Mouse (Mus musculus): ENCODE results near the gene Nudt6.

The Nudt6 gene

DNA sequence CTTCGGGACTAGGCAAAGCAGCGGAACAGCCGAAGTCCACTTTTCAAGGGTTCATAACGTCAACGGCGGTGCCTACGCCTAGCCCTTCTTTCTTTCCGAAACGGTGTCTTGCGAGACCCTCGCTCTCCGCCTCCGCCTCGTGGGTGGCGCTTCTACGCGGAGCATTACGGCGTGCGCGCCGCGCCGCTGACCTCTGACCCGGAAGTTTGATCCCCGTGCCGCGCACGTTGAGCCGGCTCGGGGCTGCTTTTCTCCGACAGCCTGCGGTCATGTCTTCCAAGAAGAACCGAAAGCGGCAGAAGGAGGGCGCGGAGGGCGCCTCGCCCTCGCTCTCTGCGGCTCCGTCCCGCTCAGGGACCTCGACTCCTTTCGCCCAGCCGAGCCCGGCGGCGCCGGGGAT lies at the start of gene Nudt6:
TSS of gene Nudt6 (minus strand) at position 140 of the 400 bp plus-strand sequence.
- DNase-seq (ENCODE audit: low spot score) = peak; percentile 94

- no peak for DNase-seq (ENCODE audit: low spot score)
Measured at GRCm38 (mm10) chr3:37469353-37469752, 49.3 kb upstream of the Nudt6 start.

GRCm38 (mm10) chr3:37468170-37468569 lies 48.2 kb upstream of the Nudt6 start:
- DNase-seq (ENCODE audit: low spot score) = peak; percentile 34

DNA sequence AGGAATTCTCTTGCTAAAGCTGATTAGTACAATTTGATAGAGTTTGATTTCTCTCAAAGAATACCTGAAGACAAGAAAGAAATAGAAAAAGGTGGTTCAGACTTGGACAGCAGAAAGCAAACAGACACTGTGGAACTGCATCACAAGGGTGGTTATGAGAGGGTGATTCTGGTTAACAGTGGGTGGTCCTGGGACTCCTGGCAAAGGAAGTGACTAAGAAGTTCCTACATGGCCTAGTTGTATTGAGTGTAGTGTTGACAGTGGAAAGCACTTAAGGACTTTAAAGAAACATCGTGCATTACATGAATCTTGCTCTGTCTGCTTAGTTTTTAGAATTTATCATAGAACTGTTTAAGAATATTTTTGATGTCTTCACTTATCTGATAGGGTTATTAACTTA lies 36.0 kb upstream of the Nudt6 start:
- no peak for DNase-seq (ENCODE audit: low spot score)

GRCm38 (mm10) chr3:37443409-37443808 lies 23.4 kb upstream of the Nudt6 start:
- DNase-seq (ENCODE audit: low spot score) = no peak

DNA sequence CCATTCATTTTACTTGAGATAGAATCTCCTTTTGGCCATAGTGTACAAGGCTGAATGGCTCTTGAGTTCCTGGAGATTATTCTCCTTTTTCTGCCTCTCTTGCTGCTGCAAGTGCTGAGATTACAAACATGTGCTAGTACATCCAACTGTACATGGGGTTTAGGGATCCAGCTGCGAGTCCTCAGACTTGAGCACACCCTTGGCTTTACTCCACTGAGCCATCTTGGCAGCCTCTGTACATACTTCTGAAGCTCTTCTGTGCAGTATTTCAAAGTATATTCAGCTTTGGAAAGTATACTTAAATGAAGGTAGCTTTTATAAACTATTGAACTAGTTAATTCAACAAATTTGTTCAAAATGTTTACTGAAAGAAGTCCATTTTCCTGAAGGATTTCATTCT lies 19.8 kb upstream of the Nudt6 start:
- DNase-seq (ENCODE audit: low spot score) = no peak

GRCm38 (mm10) chr3:37430359-37430758 lies 10.3 kb upstream of the Nudt6 start:
- DNase-seq (ENCODE audit: low spot score) = no peak

- DNase-seq (ENCODE audit: low spot score) = no peak
Measured at GRCm38 (mm10) chr3:37426069-37426468, 6.1 kb upstream of the Nudt6 start.

DNA sequence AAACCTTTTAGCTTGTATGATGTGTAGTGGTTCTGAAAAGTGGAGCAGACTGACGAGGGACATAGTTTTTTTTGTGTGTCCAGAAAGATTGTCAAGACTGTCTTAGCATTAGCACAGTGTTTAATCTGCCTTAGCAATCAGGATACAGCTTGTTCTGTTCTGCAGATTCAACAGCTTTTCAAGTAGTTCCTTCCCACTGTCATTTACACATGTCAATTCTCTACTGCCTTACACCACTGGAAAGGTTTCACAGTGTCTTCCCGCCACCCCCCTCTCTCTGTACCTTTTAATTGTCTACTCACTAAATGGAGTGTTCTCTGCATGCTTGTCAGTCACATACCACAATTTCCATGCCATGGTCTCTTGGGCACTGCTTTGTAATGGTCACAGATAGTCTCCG lies 1.2 kb upstream of the Nudt6 start:
- DNase-seq (ENCODE audit: low spot score) = peak; percentile 11

- DNase-seq (ENCODE audit: low spot score) = peak; percentile 53
Measured at GRCm38 (mm10) chr3:37420641-37421040, 630 bp upstream of the Nudt6 start.

DNA sequence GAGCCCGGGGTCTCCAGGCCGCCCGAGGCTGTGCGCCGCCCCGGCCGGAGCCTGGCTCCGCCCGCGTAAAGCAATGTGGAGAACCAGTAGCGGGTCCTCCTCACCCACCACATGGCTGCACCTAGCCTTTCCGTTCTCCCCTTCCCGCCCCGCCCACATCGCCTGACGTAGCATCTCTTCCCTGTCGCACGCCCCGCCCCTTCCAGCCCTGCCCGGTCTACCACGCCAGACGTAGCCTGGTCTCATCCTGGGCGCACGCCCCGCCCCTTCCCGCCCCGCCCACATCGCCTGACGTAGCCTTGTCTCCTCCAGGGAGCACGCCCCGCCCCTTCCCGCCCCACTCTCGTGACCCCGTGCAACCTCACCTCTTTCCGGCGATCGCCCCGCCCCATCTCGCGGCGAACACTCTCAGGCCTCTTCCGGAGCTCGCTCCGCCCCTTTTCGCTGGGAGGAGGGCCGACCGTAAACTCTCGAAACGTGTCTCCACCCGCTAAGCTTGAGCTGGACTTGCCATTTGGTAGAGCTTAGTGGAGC lies 486 bp downstream of the Nudt6 start, which contains the start of gene Spata5:
TSS of gene Spata5 (plus strand) at position 439 of the 534 bp plus-strand sequence.
- peak; percentile 100 for DNase-seq (ENCODE audit: low spot score)

GRCm38 (mm10) chr3:37418961-37419457 lies 1.0 kb downstream of the Nudt6 start:
- no peak for DNase-seq (ENCODE audit: low spot score)

GRCm38 (mm10) chr3:37418341-37418740 lies 1.7 kb downstream of the Nudt6 start:
- DNase-seq (ENCODE audit: low spot score) = no peak

DNA sequence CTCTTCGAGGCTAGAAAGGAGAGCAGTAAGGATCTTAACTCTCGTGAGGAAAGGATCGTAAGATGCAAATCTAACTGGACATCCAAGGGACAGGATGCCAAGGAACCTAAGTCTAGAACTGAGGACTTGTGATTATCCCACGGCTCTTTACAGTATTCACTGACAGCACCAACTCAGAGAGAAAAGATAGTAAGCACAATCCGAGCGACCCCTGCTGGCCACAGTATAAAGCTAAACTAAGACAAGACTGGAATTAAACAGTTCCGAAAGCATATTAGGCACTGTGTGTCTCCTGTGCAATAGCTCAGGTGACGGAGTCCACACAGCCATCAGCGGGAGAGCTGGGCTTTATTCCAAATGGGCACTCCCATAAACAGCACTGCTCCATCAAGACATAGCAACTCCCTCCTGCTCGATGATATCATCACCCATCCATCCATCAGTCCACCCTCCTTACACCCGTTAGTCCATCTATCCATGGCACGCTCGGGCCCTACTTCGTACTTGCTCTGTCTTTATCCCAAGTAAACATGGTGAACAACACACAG lies 5.5 kb downstream of the Nudt6 start:
- DNase-seq (ENCODE audit: low spot score) = peak; percentile 92

DNA sequence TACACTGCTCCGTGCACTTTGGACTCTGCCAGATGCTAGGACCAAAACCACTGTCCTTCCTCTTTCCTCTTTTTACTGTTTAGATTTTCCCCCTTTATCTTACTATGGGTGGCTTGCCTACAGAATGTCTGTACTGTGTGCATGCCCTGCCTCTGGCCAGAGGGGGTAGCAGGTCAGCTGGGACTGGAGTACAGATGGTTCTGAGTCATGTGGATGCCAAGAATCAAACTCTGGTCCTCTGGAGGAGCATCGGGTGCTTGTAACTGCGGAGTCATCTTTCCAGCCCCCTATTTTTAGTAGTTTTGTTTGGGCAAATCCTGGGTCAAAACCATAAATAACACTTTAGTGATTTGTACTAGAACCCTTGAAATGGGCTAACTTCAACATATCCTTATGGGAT lies 6.6 kb downstream of the Nudt6 start:
- DNase-seq (ENCODE audit: low spot score) = no peak

GRCm38 (mm10) chr3:37407598-37407997 lies 12.4 kb downstream of the Nudt6 start:
- no peak for DNase-seq (ENCODE audit: low spot score)

DNA sequence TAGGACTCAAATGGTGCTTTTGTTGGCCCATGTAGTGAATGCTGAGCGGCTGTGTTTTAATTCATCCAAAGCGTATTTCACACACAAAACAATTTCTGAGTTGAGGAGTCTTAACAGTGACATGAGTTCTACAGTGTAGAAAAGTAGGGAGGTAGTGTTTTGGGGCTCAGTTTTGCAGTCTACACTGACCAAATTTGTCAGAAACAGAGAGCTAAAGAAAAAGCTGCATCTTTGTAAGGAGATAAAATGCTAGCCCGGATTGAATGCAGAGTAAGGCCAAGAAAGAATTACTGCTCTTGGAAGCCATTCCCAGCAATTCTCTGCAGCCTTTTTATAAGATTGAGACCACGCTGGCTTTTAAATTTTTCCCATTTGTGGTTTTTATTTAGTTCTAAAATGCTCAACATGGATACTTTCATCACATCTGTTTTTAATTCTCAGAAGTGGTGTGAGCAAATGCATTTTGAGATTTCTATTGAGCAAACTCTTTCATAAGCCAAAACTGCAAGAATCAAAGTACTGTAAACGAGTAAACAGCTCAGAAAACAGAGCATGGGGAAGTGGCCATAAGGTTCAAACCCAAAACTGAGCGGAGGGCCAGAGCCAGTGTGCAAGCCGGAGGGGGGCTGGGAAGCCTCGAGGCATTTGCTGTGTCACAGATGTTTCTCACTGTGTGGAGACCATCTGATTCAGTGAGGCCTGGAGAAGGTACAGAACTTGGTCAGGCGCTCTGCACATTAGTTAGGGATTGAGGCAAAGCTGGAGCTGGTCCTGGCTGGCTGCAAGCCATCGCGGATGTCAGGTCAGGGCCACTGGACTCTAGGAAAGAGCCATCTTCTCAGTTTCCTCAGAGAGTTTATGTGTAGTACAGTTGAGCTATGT lies 18.0 kb downstream of the Nudt6 start:
- DNase-seq (ENCODE audit: low spot score) = no peak

DNA sequence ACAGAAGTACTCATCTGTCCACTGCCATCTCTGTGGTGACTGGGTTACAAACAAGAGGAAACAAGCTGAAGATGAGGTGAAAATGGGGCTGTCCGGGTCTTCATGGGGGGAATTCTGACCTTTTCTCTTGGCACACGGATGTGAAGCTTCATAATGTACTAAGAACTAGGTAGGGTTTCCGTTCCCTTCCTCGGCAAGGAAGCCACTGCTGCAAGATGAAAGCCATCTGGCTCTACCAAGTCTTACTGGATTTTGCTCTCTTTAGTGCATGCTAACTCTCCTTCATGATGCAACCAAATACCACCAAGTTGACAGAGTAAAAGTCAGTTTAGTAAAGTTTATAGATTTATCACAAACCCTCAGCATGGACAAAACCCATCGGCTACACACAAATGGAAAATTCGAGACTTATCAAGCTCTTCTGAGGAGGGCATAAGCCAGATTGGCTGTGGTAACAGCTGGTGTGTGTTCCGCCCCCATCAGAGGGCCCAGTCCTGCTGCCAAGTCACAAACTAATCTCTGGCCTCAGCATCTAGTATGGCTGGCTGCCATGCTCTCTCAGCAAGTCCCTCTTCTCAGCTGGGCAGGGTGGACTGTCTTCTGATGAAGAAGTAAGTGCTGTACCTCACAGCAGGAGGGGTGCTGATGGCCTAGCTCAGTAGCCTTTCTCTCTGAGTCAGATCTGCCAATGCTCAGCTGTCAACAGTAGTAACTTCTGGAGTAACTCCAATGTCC lies 21.2 kb downstream of the Nudt6 start:
- no peak for DNase-seq (ENCODE audit: low spot score)

DNA sequence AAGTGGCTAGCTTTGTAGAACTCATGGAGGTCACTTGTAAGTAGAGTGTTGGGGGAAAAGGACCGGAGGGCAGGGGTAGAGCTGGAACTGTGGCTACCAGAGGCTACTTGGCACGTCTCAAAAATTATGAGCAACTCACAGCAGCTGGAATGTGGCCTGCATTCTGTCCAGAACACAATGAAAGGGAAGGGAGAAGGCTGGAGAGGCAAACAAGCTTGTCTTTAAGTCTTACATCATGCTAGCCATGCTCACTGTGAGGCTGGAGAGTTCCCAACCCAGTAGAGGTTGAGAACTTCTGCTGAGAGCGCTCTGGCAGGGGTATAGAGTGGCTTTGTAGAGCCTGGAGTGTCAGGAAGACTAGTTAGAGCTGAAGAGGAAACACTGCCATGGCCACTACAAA lies 22.4 kb downstream of the Nudt6 start:
- no peak for DNase-seq (ENCODE audit: low spot score)

DNA sequence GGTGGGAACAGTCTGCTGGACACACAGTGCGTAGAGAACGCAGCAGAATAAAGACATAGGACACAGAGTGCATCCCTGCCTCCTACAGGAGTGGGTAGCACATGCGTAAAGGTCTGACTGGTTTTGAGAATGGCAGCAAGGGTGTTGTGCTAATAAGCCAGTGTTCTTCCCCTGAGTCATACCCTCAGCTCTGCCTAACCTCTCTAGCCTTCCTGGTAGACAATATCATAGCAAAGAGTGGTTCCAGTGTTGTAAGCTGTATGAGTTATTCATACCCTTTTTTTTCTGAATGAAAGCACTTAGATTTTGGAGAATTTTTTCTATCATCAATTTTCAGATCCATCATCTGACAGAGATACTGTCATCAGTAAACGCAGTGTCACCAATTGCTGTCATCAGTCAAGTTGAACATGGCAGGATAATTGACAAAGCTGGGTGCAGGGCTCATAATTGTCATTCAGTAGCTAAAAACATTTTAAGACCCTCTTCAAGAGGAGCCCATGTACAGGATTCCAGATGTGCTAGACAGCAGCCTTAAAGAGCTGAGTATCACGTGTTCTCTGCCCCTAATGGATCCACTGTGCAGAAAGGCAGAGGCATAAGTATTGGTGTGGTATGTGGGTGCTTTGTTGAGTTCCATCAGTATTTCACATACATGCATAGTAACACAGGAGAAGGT lies 22.9 kb downstream of the Nudt6 start:
- DNase-seq (ENCODE audit: low spot score) = no peak

DNA sequence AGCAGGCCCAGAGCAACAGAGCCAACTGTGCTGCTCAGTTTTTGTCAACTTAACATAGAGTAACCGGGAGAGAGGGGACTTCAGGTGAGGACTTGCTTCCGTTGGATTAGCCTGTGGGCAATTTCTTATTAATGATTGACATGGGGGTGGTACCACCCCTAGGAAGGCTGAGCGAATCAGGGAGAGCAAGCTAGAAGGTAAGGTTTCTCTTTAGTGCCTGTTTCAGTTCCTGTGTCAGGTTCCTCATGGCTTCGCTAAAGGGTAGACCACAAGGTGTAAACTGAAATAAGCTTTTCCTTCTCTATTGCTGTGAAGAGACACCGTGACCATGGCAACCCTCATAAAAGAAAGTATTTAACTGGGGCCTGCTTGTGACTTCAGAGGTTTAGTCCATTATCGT lies 32.7 kb downstream of the Nudt6 start:
- no peak for DNase-seq (ENCODE audit: low spot score)
